Mouse (Mus musculus) olfactory bulb, adult 2 months (tissue): Measurements from ENCODE around the gene Flot1.

ENCODE experiments used
- CTCF ChIP-seq: fragments of 200-500 bp; IDR thresholded peaks from 2 replicates; pipeline ENCODE4 v1.5.1; 2012; ENCODE audit warnings: low read depth, mild to moderate bottlenecking, low read length, moderate library complexity; ENCODE audit not compliant: insufficient read depth
- POLR2A ChIP-seq: fragments of 200-500 bp; IDR thresholded peaks from 2 replicates; pipeline ENCODE4 v1.6.1; 2012; ENCODE audit warnings: mild to moderate bottlenecking, low read depth, low read length, moderate library complexity; ENCODE audit not compliant: insufficient read depth

- TF ChIP-seq POLR2A (no peak), CTCF (no peak)
Measured at GRCm38 (mm10) chr17:35866911-35867890, 44.2 kb downstream of the Flot1 start.
